In the genomic region with DNA sequence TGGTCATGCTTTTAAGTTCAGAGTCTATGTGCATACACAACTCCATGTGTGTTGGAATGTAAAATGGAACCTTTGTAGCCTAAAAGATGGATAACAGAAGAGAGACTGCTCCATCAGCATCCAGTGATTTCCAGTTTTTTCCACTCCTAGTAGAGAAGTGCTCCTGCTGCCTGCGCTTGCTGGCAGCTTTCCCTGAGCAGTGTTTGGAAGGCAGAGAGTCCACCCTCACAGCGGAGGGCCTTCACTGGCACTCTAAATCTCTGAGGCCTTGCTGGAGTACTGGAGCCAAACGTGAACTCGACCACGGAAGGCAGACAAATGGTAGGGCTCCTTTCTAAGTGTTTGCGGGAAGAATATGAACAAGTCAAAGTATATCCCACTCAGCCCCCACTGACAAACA, we compare ENCODE assay signal across 12 mouse cellular contexts.
A peak's percentile ranks its signal among the peaks of the same experiment; 100 is the strongest.
DNase-seq lines count a peak whose midpoint lies in the region; ATAC-seq and TF ChIP-seq lines count a peak whose summit lies in the region.
"Had no signal": no experiment of that assay in that cellular context is flagged by ENCODE, and none has a peak within 500 bp of the region (broad histone marks: within the 10 kb centered on the region; RNA-seq: fewer than 3 reads in every experiment).

No protein-coding gene starts in this region.

- no peaks in the 10 kb centered on the region for H3K9me3 ChIP-seq in midbrain, postnatal 0 days (ENCODE audit: low read length)
- H3K9me3 ChIP-seq in midbrain, embryonic 10.5 days (replicated peaks): no peaks in the 10 kb centered on the region
- H3K9me3 ChIP-seq: hindbrain, embryonic 15.5 days had no signal

- peak; percentile 83 for ATAC-seq in cerebellum, adult (ENCODE audit: insufficient number of reproducible peaks, low FRiP score, low TSS enrichment)
- ATAC-seq in midbrain, postnatal 0 days (ENCODE audit: low FRiP score): no peak

- H3K27me3 ChIP-seq in midbrain, postnatal 0 days (ENCODE audit: insufficient read depth, low read length): no peaks in the 10 kb centered on the region
- H3K27me3 ChIP-seq in midbrain, embryonic 10.5 days (ENCODE audit: low read depth, poor library complexity, severe bottlenecking): no peaks in the 10 kb centered on the region
- H3K27me3 ChIP-seq: hindbrain, embryonic 15.5 days had no signal

- H3K36me3 ChIP-seq in midbrain, postnatal 0 days (ENCODE audit: insufficient read depth, low read length): no peaks in the 10 kb centered on the region
- H3K36me3 ChIP-seq in midbrain, embryonic 10.5 days: no peaks in the 10 kb centered on the region
- H3K36me3 ChIP-seq: hindbrain, embryonic 15.5 days had no signal

- no peak overlapping the region for H3K4me3 ChIP-seq in midbrain, postnatal 0 days (ENCODE audit: low read depth, low read length)
- H3K4me3 ChIP-seq in midbrain, embryonic 10.5 days: no peak overlapping the region
- H3K4me3 ChIP-seq: hindbrain, embryonic 15.5 days had no signal

- H3K4me1 ChIP-seq in midbrain, postnatal 0 days (ENCODE audit: insufficient read depth, low read length): no peaks in the 10 kb centered on the region
- H3K4me1 ChIP-seq in midbrain, embryonic 10.5 days: no peaks in the 10 kb centered on the region
- H3K4me1 ChIP-seq: hindbrain, embryonic 15.5 days had no signal

- TF ChIP-seq CTCF in midbrain, postnatal 0 days (IDR thresholded peaks at IDR 0.05): no peak

- H3K4me2 ChIP-seq in midbrain, postnatal 0 days (ENCODE audit: low read depth, low read length, poor library complexity, severe bottlenecking): no peak overlapping the region
- H3K4me2 ChIP-seq: hindbrain, embryonic 15.5 days had no signal

- 67% methylated on average over 6 of the region's 6 CpGs for WGBS in midbrain, postnatal 0 days
- 83% methylated on average over 6 of the region's 6 CpGs for WGBS in midbrain, embryonic 10.5 days

- no peak overlapping the region for H3K27ac ChIP-seq in midbrain, postnatal 0 days (ENCODE audit: low read depth, low read length)
- no peak overlapping the region for H3K27ac ChIP-seq in midbrain, embryonic 10.5 days (replicated peaks)
- H3K27ac ChIP-seq: hindbrain, embryonic 15.5 days; macrophage had no signal

- no peak overlapping the region for H3K9ac ChIP-seq in midbrain, postnatal 0 days (replicated peaks; ENCODE audit: low read length, poor library complexity, severe bottlenecking)
- H3K9ac ChIP-seq: hindbrain, embryonic 15.5 days had no signal

- no peak for DNase-seq in cerebellum, postnatal 4 days (ENCODE audit: low spot score in 2 of 2)
- DNase-seq in midbrain, postnatal 0 days (ENCODE audit: low spot score): peak; percentile 28
- no peak for DNase-seq in midbrain, embryonic 10.5 days (ENCODE audit: low spot score)
- DNase-seq in layer of hippocampus, postnatal 36 days: peak; percentile 9 to 25
- no peak for DNase-seq in T-cell, adult 2 months (ENCODE audit: low spot score)
- DNase-seq in ovary, postnatal 36 days (ENCODE audit: low spot score): no peak
- DNase-seq in thymus, postnatal 10 days (ENCODE audit: low spot score in 2 of 2): no peak
- DNase-seq: adrenal gland, postnatal 25 days; spleen, adult 18-20 months had no signal

Comparison
In these comparisons a context has a peak if more than half of its experiments do, and no peak if none do; other contexts are left out.
1. DNase-seq: peak in midbrain, postnatal 0 days (single experiment) and layer of hippocampus, postnatal 36 days (2 of 2); none in cerebellum, postnatal 4 days (0 of 2), midbrain, embryonic 10.5 days (single experiment), T-cell, adult 2 months (single experiment), ovary, postnatal 36 days (single experiment) and thymus, postnatal 10 days (0 of 2).